Mouse (Mus musculus) testis, adult 2 months (tissue): ENCODE results near the gene Ank3.

ENCODE experiments used
- CTCF ChIP-seq: fragments of 200-500 bp; IDR thresholded peaks from 2 replicates; pipeline ENCODE4 v1.5.1; 2012; ENCODE audit warnings: low read depth, mild to moderate bottlenecking, inconsistent platforms, low read length, moderate library complexity; ENCODE audit not compliant: control insufficient read depth, insufficient read depth, insufficient replicate concordance
- POLR2A ChIP-seq: fragments of 200-500 bp; IDR thresholded peaks from 2 replicates; pipeline ENCODE4 v1.6.1; 2012; ENCODE audit warnings: low read depth, mild to moderate bottlenecking, inconsistent platforms, low read length, moderate library complexity; ENCODE audit not compliant: control insufficient read depth

DNA sequence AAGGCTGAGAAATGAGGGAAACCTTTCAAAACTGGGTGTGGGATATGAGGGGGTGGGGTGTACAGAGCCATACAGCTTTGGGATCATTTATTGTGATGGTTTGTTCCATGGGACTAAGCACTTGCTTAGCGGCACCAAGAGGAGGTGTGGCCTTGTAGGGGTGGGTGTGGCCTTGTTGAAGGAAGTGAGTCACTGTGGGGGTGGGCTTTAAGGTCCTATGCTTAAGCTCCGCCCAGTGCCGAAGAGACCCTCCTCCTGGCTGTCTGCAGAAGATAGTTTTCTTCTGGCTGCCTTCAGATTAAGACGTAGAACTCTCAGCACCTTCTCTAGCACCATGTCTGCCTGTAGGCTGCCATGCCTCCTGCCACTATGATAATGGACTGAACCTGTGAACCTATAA, 9.1 kb upstream of the Ank3 start:
- TF ChIP-seq CTCF (no peak), POLR2A (no peak)
